Mouse (Mus musculus) spleen, postnatal 36 days (tissue): ENCODE measurements around the gene Ninl.

Source experiments
- DNase-seq, 2 experiments: peaks; one replicate each; pipeline ENCODE4 v3.0.0; 2022; ENCODE audit warnings: low spot score in 2 of 2, mixed read lengths in 1 of 2

Gene Ninl

DNA sequence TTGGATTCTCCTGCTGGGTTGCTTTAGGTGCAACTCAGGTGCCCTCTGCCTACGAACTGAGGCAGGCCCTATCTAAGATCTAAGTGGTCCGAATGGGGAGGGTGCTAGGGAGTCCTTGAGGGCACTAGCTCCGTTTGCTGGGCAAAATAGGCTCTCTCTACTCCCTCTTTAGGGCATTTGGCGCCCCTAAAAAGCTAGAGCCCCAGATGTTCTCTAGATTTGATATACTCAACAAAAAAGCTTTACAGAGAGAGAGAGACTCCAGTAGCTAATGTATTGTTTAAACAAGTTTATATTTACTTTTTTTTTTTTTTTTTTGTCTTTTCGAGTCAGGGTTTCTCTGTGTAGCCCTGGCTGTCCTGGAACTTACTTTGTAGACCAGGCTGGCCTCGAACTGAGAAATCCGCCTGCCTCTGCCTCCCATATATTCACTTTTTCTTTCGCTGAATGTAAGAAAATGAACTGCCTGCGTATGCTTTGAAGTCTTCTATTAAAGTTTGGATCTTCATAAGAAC lies 134.2 kb downstream of the Ninl start, which contains the start of gene Gins1:
Gins1 (plus strand) TSS at position 465 of the 515 bp plus-strand sequence.
- no peak for DNase-seq

- peak; percentile 97 to 98 for DNase-seq
These were observed 134.8 kb downstream of the Ninl start, which contains the start of gene Abhd12 for GRCm38 (mm10) chr2:150904272-150904935. Abhd12 (minus strand) TSS chr2:150904741.

DNA sequence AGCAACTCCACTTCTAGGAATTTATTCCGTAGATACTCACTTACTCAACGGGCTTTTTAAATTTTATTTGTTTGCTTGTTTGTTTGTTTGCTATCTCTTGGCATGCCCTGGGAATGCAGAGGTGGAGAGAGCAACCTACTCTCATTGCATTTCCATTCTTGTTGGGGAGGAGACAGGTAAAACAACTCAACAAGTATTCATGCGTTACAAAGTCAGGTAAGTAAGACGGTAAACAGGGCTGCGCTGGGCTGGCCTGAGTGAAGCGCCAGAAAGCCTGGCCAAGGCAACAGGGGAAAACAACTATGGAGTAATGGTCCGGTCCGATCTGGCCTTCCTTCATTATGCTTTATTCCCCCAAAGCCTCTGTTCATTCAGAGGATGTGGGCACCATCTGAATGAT lies 136.8 kb downstream of the Ninl start:
- no peak for DNase-seq

GRCm38 (mm10) chr2:150900341-150900740 lies 138.8 kb downstream of the Ninl start:
- DNase-seq = no peak

- DNase-seq = no peak
These were observed 143.4 kb downstream of the Ninl start for GRCm38 (mm10) chr2:150895691-150896252.

DNA sequence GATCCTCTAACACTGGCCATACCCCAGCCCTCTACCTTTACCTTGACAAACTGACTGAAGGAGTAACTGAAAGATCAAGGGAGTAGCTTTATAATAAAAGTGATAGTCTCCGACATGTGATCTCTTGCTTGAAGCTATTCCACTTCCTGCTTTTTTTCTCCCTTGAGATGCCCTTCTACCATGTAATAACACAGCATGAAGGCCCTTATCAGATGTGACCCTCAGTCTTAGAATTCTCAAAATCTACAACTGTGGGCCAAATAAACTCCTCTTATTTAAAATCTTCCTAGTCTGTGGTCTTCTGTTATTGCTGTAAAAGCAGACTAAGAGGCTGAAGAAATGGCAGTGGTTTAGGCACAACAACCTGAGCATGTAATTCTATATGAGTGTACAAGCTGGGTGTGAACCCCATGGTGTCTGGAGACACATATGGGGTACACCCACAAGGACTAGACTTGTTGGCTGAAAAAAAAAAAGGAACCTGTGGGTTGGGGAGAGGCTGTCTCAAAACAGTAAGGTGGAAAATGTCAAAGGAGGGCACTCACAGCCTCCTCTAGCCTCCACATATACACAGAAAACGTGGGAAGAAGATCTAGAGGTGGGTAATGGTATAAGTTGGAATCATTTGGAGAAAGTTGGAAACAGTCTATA lies 144.4 kb downstream of the Ninl start:
- peak in 1 of 2 experiments; percentile 24 for DNase-seq

GRCm38 (mm10) chr2:150887370-150887769 lies 151.8 kb downstream of the Ninl start:
- no peak for DNase-seq

DNA sequence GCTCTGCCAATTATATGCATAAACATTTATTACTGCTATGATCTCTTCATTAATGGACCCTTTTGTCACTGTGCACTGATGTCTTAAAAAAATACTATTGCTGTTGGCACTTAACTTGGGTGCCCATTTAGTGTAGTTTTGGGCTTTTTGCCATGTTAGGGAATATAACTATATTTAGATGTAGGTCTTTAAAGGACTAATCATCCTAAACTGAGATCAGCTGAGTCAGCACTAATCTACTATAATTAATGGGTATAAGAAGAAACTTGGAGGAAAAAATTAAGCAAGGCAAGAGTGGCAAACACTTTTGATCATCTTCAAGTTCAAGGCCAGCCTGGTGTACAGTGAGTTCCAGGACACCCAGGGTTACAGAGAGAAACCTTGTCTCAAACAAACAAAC lies 152.9 kb downstream of the Ninl start:
- DNase-seq = no peak

GRCm38 (mm10) chr2:150885814-150886213 lies 153.4 kb downstream of the Ninl start:
- no peak for DNase-seq

GRCm38 (mm10) chr2:150884779-150885110 lies 154.4 kb downstream of the Ninl start:
- no peak for DNase-seq
